Mouse (Mus musculus) myocyte (in vitro differentiated cells): Measurements from ENCODE around the gene Dnah6.

Experiments
- CEBPB ChIP-seq: IDR thresholded peaks from 2 replicates; pipeline ENCODE4 v1.6.1; 2011; ENCODE audit warnings: mild to moderate bottlenecking, moderate library complexity; ENCODE audit not compliant: poor library complexity, insufficient read depth, severe bottlenecking
- MAX ChIP-seq: IDR thresholded peaks from one replicate; pipeline ENCODE4 v1.6.1; 2011; ENCODE audit warnings: low read depth, mild to moderate bottlenecking, control low read depth
- MYOD1 ChIP-seq, 3 experiments: IDR thresholded peaks; one replicate each; pipeline ENCODE4 v1.6.1; 2011; ENCODE audit warnings: control low read depth in 2 of 3, low read depth in 2 of 3, mild to moderate bottlenecking in 2 of 3, moderate library complexity in 1 of 3; ENCODE audit not compliant: insufficient read length in 2 of 3, control insufficient read depth in 1 of 3
- MYOG ChIP-seq, 3 experiments: IDR thresholded peaks; one replicate each; pipeline ENCODE4 v1.6.1; 2011; ENCODE audit warnings: control low read depth in 2 of 3, low read depth in 2 of 3, mild to moderate bottlenecking in 2 of 3; ENCODE audit not compliant: insufficient read length in 2 of 3, control insufficient read depth in 1 of 3, insufficient read depth in 1 of 3
- POLR2A ChIP-seq: IDR thresholded peaks from one replicate; pipeline ENCODE4 v1.6.1; 2011; ENCODE audit warnings: low read depth, mild to moderate bottlenecking, control low read depth, moderate library complexity; ENCODE audit not compliant: insufficient read length
- REST ChIP-seq: IDR thresholded peaks from one replicate; pipeline ENCODE4 v1.6.1; 2011; ENCODE audit warnings: mild to moderate bottlenecking, control low read depth, moderate library complexity; ENCODE audit not compliant: insufficient read depth, insufficient read length
- TCF12 ChIP-seq: IDR thresholded peaks from one replicate; pipeline ENCODE4 v1.6.1; 2011; ENCODE audit warnings: mild to moderate bottlenecking, control low read depth; ENCODE audit not compliant: poor library complexity, insufficient read depth, severe bottlenecking
- TCF3 ChIP-seq: IDR thresholded peaks from one replicate; pipeline ENCODE4 v1.6.1; 2011; ENCODE audit warnings: low read depth, control low read depth; ENCODE audit not compliant: insufficient read length

GRCm38 (mm10) chr6:73234302-73234900 is 12.9 kb upstream of the Dnah6 start:
- TF ChIP-seq TCF12, result no peak
- TF ChIP-seq POLR2A, result no peak
- no peak for TF ChIP-seq CEBPB
- no peak for TF ChIP-seq MAX
- no peak for TF ChIP-seq MYOD1 (IDR thresholded peaks at IDR 0.05; ENCODE audit: control insufficient read depth in 1 of 3, insufficient read length in 2 of 3, low read depth in 2 of 3)
- no peak for TF ChIP-seq MYOG (IDR thresholded peaks at IDR 0.05; ENCODE audit: control insufficient read depth in 1 of 3, insufficient read depth in 1 of 3, insufficient read length in 2 of 3, low read depth in 2 of 3)
- TF ChIP-seq TCF3, result no peak
- TF ChIP-seq REST, result no peak
